Mouse (Mus musculus) midbrain, postnatal 0 days (tissue): Measurements from ENCODE around the gene Ephb1. TPM values are rescaled to one million over a fixed set of nuclear protein-coding genes. Genes with fewer than 3 reads are reported as not detected.

Experiments
- ATAC-seq: fragments of 200-750 bp; cut with Nextera tagmentation; 2 replicates; pipeline ENCODE4 v1.8.0; 2017; ENCODE audit warnings: moderate number of reproducible peaks, mild to moderate bottlenecking, moderate TSS enrichment, moderate library complexity; ENCODE audit not compliant: low FRiP score
- DNase-seq: peaks from one replicate; pipeline ENCODE4 v3.0.0-alpha.2; 2015; ENCODE audit warnings: low spot score
- H3K27ac ChIP-seq: fragments of 300-500 bp; sonication (generic); 2 replicates; pipeline ENCODE4 v1.5.1; 2014; ENCODE audit warnings: low read depth, mild to moderate bottlenecking, low read length, mixed read lengths
- H3K27me3 ChIP-seq: fragments of 300-500 bp; sonication (generic); 2 replicates; pipeline ENCODE4 v1.6.1; 2014; ENCODE audit warnings: low read length, control low read depth, mixed read lengths; ENCODE audit not compliant: insufficient read depth
- H3K36me3 ChIP-seq: fragments of 300-500 bp; sonication (generic); 2 replicates; pipeline ENCODE4 v1.6.1; 2014; ENCODE audit warnings: low read length, control low read depth, mixed read lengths; ENCODE audit not compliant: insufficient read depth
- H3K4me1 ChIP-seq: fragments of 300-500 bp; sonication (generic); 2 replicates; pipeline ENCODE4 v1.6.1; 2014; ENCODE audit warnings: mild to moderate bottlenecking, control low read depth, antibody characterized with exemption, low read length, mixed read lengths; ENCODE audit not compliant: insufficient read depth
- H3K4me2 ChIP-seq: fragments of 300-500 bp; sonication (generic); 2 replicates; pipeline ENCODE4 v1.6.1; 2014; ENCODE audit warnings: low read depth, mild to moderate bottlenecking, low read length, mixed read lengths; ENCODE audit not compliant: poor library complexity, severe bottlenecking
- H3K4me3 ChIP-seq: fragments of 300-500 bp; sonication (generic); 2 replicates; pipeline ENCODE4 v1.5.1; 2014; ENCODE audit warnings: low read depth, mild to moderate bottlenecking, low read length, moderate library complexity
- H3K9ac ChIP-seq: fragments of 300-500 bp; sonication (generic); replicated peaks from 2 replicates; pipeline ENCODE4 v1.6.1; 2014; ENCODE audit warnings: mild to moderate bottlenecking, low read length, moderate library complexity, mixed read lengths; ENCODE audit not compliant: poor library complexity, severe bottlenecking
- H3K9me3 ChIP-seq: fragments of 300-500 bp; sonication (generic); 2 replicates; pipeline ENCODE4 v1.6.1; 2016; ENCODE audit warnings: low read length, control low read depth
- CTCF ChIP-seq: IDR thresholded peaks from 2 replicates; pipeline ENCODE4 v1.5.1; 2016; ENCODE audit warnings: antibody characterized with exemption, mild to moderate bottlenecking
- WGBS: fragments of 180-500 bp; shearing (Covaris S2); extraction: QIAGEN DNeasy Blood & Tissue Kit; methylation state at CpG from one replicate; pipeline ENCODE4 v1.1.7; 2014; 5-methylcytosine and 5-hydroxymethylcytosine counted together
- polyA plus RNA-seq: library from polyadenylated mRNA; unstranded; fragments of >200 nt; fragmentation: Nextera tagmentation; extraction: Ambion mirVana; gene quantifications from 2 replicates; pipeline ENCODE4 v1.2.1, GENCODE M21; 2015
- total RNA-seq: library from RNA; depleted of rRNA; stranded (reverse); fragments of >200 nt; gene quantifications from 2 replicates; pipeline ENCODE4 v1.2.3, GENCODE M21; 2014

Gene Ephb1
- total and polyA plus RNA-seq, 2 experiments from 2014 or later: 69.4 to 85.9 TPM

GRCm38 (mm10) chr9:102119422-102119821 is 235.1 kb downstream of the Ephb1 start:
- Histone ChIP-seq H3K4me1 (peaks cover 8% of the 10 kb centered on the region; the same call in 1 of the 2 replicates), H3K4me2 (no peak overlapping the region), H3K36me3 (no peaks in the 10 kb centered on the region), H3K9me3 (no peaks in the 10 kb centered on the region), H3K27ac (no peak overlapping the region), H3K27me3 (no peaks in the 10 kb centered on the region), H3K4me3 (no peak overlapping the region), H3K9ac (no peak overlapping the region)
- DNase-seq (no peak), ATAC-seq (no peak)
- TF ChIP-seq CTCF: peak; percentile 28
- 78% methylated on average over 3 of the region's 3 CpGs for WGBS

DNA sequence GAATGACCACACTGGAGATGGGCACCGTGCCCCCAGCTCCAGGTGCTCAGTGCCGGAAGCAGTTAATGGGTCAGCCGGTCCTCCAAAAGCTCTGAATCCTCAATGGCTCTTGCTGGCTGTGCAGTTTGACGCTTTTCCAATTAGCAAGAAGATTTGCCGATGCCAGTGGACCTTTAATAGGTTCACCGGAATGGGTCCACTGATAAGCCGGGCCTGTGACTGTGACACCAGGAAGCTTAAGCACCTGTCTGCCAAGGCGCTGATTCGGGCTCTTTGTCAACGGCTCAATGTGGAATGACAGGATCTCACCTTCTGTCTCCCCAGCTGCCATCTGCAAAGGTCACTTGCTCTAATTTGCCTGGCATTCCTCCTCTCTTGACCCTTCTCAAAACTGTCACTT is 239.2 kb downstream of the Ephb1 start:
- ATAC-seq (no peak), DNase-seq (peak; percentile 38)
- Histone ChIP-seq H3K4me2 (no peak overlapping the region), H3K9me3 (no peaks in the 10 kb centered on the region), H3K27me3 (no peaks in the 10 kb centered on the region), H3K4me1 (peaks cover 3% of the 10 kb centered on the region; the same call in 1 of the 2 replicates), H3K4me3 (no peak overlapping the region), H3K36me3 (no peaks in the 10 kb centered on the region), H3K9ac (no peak overlapping the region), H3K27ac (no peak overlapping the region)
- 90% methylated on average over 10 of the region's 10 CpGs for WGBS
- no peak for TF ChIP-seq CTCF

DNA sequence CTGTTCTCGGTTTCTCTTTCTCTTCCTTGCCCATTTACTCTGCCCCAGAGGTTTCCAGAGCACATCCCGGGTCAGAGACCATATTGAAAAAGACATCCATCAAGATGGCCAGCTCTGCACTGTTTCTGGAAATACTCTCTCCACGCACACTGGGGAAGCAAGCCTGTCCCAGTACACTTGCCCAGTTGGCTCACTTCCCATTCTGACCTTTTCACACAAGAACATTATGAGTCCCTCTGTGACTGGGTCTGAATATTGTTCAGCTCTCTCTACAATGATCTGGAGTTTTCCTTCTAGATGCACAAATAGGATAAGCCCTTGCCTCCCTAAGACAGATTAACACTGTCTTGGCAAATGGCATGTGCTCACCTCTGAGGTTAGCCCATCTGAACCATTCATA is 243.0 kb downstream of the Ephb1 start:
- WGBS: 69% methylated on average over 3 of the region's 3 CpGs
- no peaks in the 10 kb centered on the region for H3K9me3 ChIP-seq
- no peak for TF ChIP-seq CTCF
- H3K27ac ChIP-seq: no peak overlapping the region
- ATAC-seq (no peak), DNase-seq (no peak)
- H3K4me2 ChIP-seq: no peak overlapping the region
- H3K4me3 ChIP-seq: no peak overlapping the region
- H3K4me1 ChIP-seq: peaks cover 19% of the 10 kb centered on the region
- no peaks in the 10 kb centered on the region for H3K36me3 ChIP-seq
- H3K27me3 ChIP-seq: no peaks in the 10 kb centered on the region
- no peak overlapping the region for H3K9ac ChIP-seq

DNA sequence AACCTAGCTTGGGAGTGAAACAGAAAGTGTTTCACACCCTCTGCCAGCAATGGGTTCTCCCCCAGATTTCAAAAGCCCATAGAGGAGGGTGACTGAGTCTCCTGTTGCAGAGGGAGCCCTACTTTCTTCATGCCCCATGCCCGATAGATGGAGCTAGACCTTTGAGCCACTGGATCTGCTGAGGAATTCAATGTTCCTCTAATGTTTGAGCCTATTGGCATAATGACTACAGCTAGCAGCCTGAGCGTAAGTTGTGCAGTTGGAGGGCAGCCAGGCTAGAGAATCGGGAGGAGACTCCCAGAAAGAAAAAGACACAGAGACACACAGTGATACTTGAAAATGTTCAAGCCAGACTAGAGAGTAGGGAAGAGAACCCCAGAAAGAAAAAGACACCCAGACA is 246.5 kb downstream of the Ephb1 start:
- no peak for ATAC-seq
- DNase-seq: peak; percentile 45
- 59% methylated on average over 3 of the region's 3 CpGs for WGBS

GRCm38 (mm10) chr9:102107213-102107612 is 247.3 kb downstream of the Ephb1 start:
- 26% methylated on average over 2 of the region's 2 CpGs for whole genome bisulfite sequencing

More for the DNA sequence above, 246.5 kb downstream of the Ephb1 start:
- Histone ChIP-seq H3K27me3 (no peaks in the 10 kb centered on the region), H3K4me3 (no peak overlapping the region), H3K9me3 (no peaks in the 10 kb centered on the region), H3K27ac (no peak overlapping the region), H3K36me3 (no peaks in the 10 kb centered on the region), H3K4me2 (no peak overlapping the region), H3K9ac (no peak overlapping the region), H3K4me1 (peaks cover 19% of the 10 kb centered on the region)
- TF ChIP-seq CTCF: peak; percentile 49

DNA sequence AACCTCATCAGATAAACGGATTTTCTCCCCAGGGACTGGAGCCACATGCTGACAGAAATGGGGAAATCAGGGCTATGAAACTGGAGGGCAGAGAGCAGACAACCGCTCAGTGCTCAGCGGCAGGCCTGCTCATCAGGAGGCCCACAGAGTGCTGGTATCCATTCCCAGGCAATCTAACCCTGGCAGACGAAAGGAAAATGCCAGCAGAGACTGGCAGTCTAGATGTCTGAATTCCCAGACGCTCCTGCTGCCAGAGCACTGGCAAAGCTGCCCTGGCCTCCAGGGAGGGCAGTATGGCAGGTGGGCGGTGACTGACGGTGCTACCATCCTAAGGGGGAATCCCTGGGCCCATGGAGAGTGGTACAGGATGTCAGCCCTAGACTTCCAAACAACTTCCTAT is 257.7 kb downstream of the Ephb1 start:
- Histone ChIP-seq H3K9ac (no peak overlapping the region), H3K4me1 (no peaks in the 10 kb centered on the region), H3K27ac (no peak overlapping the region), H3K27me3 (no peaks in the 10 kb centered on the region), H3K4me2 (no peak overlapping the region), H3K4me3 (no peak overlapping the region), H3K9me3 (no peaks in the 10 kb centered on the region), H3K36me3 (0 out of 2 replicates have a peak, but pooled peaks cover 3% of the 10 kb centered on the region)
- WGBS: 24% methylated on average over 7 of the region's 7 CpGs
- ATAC-seq: no peak
- TF ChIP-seq CTCF: no peak
- no peak for DNase-seq

More at GRCm38 (mm10) chr9:102107213-102107612, 247.3 kb downstream of the Ephb1 start:
- 0 out of 2 replicates have a peak, but pooled peaks have one; percentile 20 for ATAC-seq
- no peaks in the 10 kb centered on the region for H3K27me3 ChIP-seq
- no peak overlapping the region for H3K4me2 ChIP-seq
- no peak overlapping the region for H3K9ac ChIP-seq
- TF ChIP-seq CTCF: no peak
- H3K36me3 ChIP-seq: no peaks in the 10 kb centered on the region
- no peaks in the 10 kb centered on the region for H3K9me3 ChIP-seq
- H3K27ac ChIP-seq: no peak overlapping the region
- DNase-seq: no peak
- H3K4me1 ChIP-seq: peaks cover 19% of the 10 kb centered on the region
- H3K4me3 ChIP-seq: no peak overlapping the region
